25 mouse cellular contexts compared by ENCODE assay signal in genomic region chr5:73304507-73304906, GRCm38 (mm10). TPM values are rescaled to one million over a fixed set of nuclear protein-coding genes. Genes with fewer than 3 reads are reported as not detected.
DNase-seq lines count a peak whose midpoint lies in the region; ATAC-seq and TF ChIP-seq lines count a peak whose summit lies in the region.
"Had no signal": no experiment of that assay in that cellular context is flagged by ENCODE, and none has a peak within 500 bp of the region (broad histone marks: within the 10 kb centered on the region; RNA-seq: fewer than 3 reads in every experiment).

No protein-coding gene starts in this region.

- 76% methylated on average over 12 of the region's 12 CpGs for WGBS in heart, embryonic 16.5 days
- WGBS in heart, embryonic 10.5 days, result 84% methylated on average over 12 of the region's 12 CpGs
- WGBS in heart, adult 2 months, result 72% methylated on average over 12 of the region's 12 CpGs
- 87% methylated on average over 12 of the region's 12 CpGs for WGBS in midbrain, embryonic 11.5 days
- WGBS in midbrain, embryonic 14.5 days, result 91% methylated on average over 12 of the region's 12 CpGs

- no peak for TF ChIP-seq EP300 in heart, adult 2 months (IDR thresholded peaks at IDR 0.05; ENCODE audit: insufficient read depth, low read depth, low read length)

- H3K9ac ChIP-seq in heart, embryonic 16.5 days (ENCODE audit: low read length), result no peak overlapping the region
- H3K9ac ChIP-seq in heart, adult 2 months (ENCODE audit: low read depth, low read length), result no peak overlapping the region
- no peak overlapping the region for H3K9ac ChIP-seq in midbrain, embryonic 11.5 days (ENCODE audit: low read length)
- no peak overlapping the region for H3K9ac ChIP-seq in midbrain, embryonic 14.5 days (replicated peaks; ENCODE audit: low read length)
- H3K9ac ChIP-seq: embryonic facial prominence, embryonic 12.5 days; forebrain, embryonic 13.5 days had no signal

- no peaks in the 10 kb centered on the region for H3K27me3 ChIP-seq in heart, embryonic 16.5 days (ENCODE audit: control insufficient read depth, insufficient read depth, low read length)
- H3K27me3 ChIP-seq in heart, embryonic 10.5 days (ENCODE audit: insufficient read depth, poor library complexity, severe bottlenecking), result no peaks in the 10 kb centered on the region
- H3K27me3 ChIP-seq in heart, adult 2 months (ENCODE audit: control insufficient read depth, insufficient read depth, low read length), result no peaks in the 10 kb centered on the region
- H3K27me3 ChIP-seq in midbrain, embryonic 11.5 days (ENCODE audit: control insufficient read depth, insufficient read depth, low read length), result no peaks in the 10 kb centered on the region
- no peaks in the 10 kb centered on the region for H3K27me3 ChIP-seq in midbrain, embryonic 14.5 days (ENCODE audit: control insufficient read depth, insufficient read depth, low read length)
- H3K27me3 ChIP-seq: CH12.LX; embryonic facial prominence, embryonic 12.5 days; forebrain, embryonic 13.5 days; Patski had no signal

- H3K4me1 ChIP-seq in heart, embryonic 16.5 days (ENCODE audit: control insufficient read depth, insufficient read depth, low read length), result no peaks in the 10 kb centered on the region
- H3K4me1 ChIP-seq in heart, embryonic 10.5 days, result no peaks in the 10 kb centered on the region
- no peaks in the 10 kb centered on the region for H3K4me1 ChIP-seq in heart, adult 2 months (ENCODE audit: control insufficient read depth, insufficient read depth, low read length)
- no peaks in the 10 kb centered on the region for H3K4me1 ChIP-seq in midbrain, embryonic 11.5 days (ENCODE audit: control insufficient read depth, insufficient read depth, low read length)
- H3K4me1 ChIP-seq in midbrain, embryonic 14.5 days (ENCODE audit: control insufficient read depth, insufficient read depth, low read length), result no peaks in the 10 kb centered on the region
- H3K4me1 ChIP-seq: embryonic facial prominence, embryonic 10.5 days; embryonic facial prominence, embryonic 12.5 days; forebrain, embryonic 13.5 days had no signal

- no peaks in the 10 kb centered on the region for H3K9me3 ChIP-seq in heart, embryonic 16.5 days (replicated peaks; ENCODE audit: control insufficient read depth, low read length)
- H3K9me3 ChIP-seq in heart, embryonic 10.5 days, result no peaks in the 10 kb centered on the region
- no peaks in the 10 kb centered on the region for H3K9me3 ChIP-seq in midbrain, embryonic 11.5 days (ENCODE audit: control insufficient read depth, low read length)
- no peaks in the 10 kb centered on the region for H3K9me3 ChIP-seq in midbrain, embryonic 14.5 days (ENCODE audit: control insufficient read depth, low read length)
- H3K9me3 ChIP-seq: embryonic facial prominence, embryonic 10.5 days; embryonic facial prominence, embryonic 12.5 days; forebrain, embryonic 13.5 days; G1E had no signal

- H3K79me2 ChIP-seq in heart, adult 2 months (replicated peaks; ENCODE audit: control insufficient read depth, insufficient read depth, low read length), result peaks cover 6% of the 10 kb centered on the region

- intact Hi-C loops in heart, postnatal 36 days (cut with DNase I), result no loop called here
- intact Hi-C loops in heart, adult 2 months (cut with DNase I), result no loop called here

- ATAC-seq in heart, embryonic 16.5 days (replicated peaks; ENCODE audit: extremely low read depth, insufficient read depth, low FRiP score), result peak; percentile 23; the same call in 1 of the 2 replicates
- no peak for ATAC-seq in midbrain, embryonic 11.5 days (ENCODE audit: low FRiP score)
- ATAC-seq in midbrain, embryonic 14.5 days (ENCODE audit: low FRiP score, low TSS enrichment), result no peak
- ATAC-seq: activated CD4-positive, CD25-positive, alpha-beta regulatory T cell, adult 4 months; CD4-positive, CD25-positive, alpha-beta regulatory T cell, adult 4 months; forebrain, embryonic 13.5 days; Patski had no signal

- H3K4me2 ChIP-seq in heart, embryonic 16.5 days (ENCODE audit: low read depth, low read length), result no peak overlapping the region
- H3K4me2 ChIP-seq in midbrain, embryonic 11.5 days, result no peak overlapping the region
- no peak overlapping the region for H3K4me2 ChIP-seq in midbrain, embryonic 14.5 days (ENCODE audit: low read length)
- H3K4me2 ChIP-seq: embryonic facial prominence, embryonic 12.5 days; forebrain, embryonic 13.5 days had no signal

- TF ChIP-seq CTCF in heart, adult 2 months (IDR thresholded peaks at IDR 0.05), result no peak

- peaks cover 54% of the 10 kb centered on the region for H3K36me3 ChIP-seq in heart, embryonic 16.5 days (ENCODE audit: control insufficient read depth, insufficient read depth)
- peaks cover 87% of the 10 kb centered on the region for H3K36me3 ChIP-seq in heart, embryonic 10.5 days
- H3K36me3 ChIP-seq in heart, adult 2 months (ENCODE audit: control insufficient read depth, insufficient read depth, low read length), result peaks cover 25% of the 10 kb centered on the region
- peaks cover 24% of the 10 kb centered on the region for H3K36me3 ChIP-seq in midbrain, embryonic 11.5 days (ENCODE audit: control insufficient read depth, insufficient read depth, low read length)
- H3K36me3 ChIP-seq in midbrain, embryonic 14.5 days (ENCODE audit: control insufficient read depth, insufficient read depth, low read length), result peaks cover 84% of the 10 kb centered on the region

- no peak overlapping the region for H3K4me3 ChIP-seq in heart, embryonic 16.5 days (ENCODE audit: low read length)
- H3K4me3 ChIP-seq in heart, embryonic 10.5 days, result no peak overlapping the region
- H3K4me3 ChIP-seq in heart, adult 2 months, result no peak overlapping the region
- H3K4me3 ChIP-seq in midbrain, embryonic 11.5 days (ENCODE audit: low read depth, low read length), result no peak overlapping the region
- no peak overlapping the region for H3K4me3 ChIP-seq in midbrain, embryonic 14.5 days (replicated peaks; ENCODE audit: low read depth, low read length)
- H3K4me3 ChIP-seq: embryonic facial prominence, embryonic 10.5 days; embryonic facial prominence, embryonic 12.5 days; forebrain, embryonic 13.5 days had no signal

- H3K27ac ChIP-seq in heart, embryonic 16.5 days (ENCODE audit: low read length), result no peak overlapping the region
- no peak overlapping the region for H3K27ac ChIP-seq in heart, embryonic 10.5 days
- no peak overlapping the region for H3K27ac ChIP-seq in heart, adult 2 months
- H3K27ac ChIP-seq in midbrain, embryonic 11.5 days (ENCODE audit: low read depth, low read length), result no peak overlapping the region
- H3K27ac ChIP-seq in midbrain, embryonic 14.5 days (replicated peaks; ENCODE audit: low read depth, low read length), result no peak overlapping the region
- H3K27ac ChIP-seq: embryonic facial prominence, embryonic 10.5 days; embryonic facial prominence, embryonic 12.5 days; forebrain, embryonic 13.5 days had no signal

- DNase-seq in heart, adult 11 months, result peak; percentile 48
- DNase-seq in heart, postnatal 36 days, result no peak
- no peak for DNase-seq in heart, embryonic 10.5 days (ENCODE audit: low spot score)
- DNase-seq in heart, postnatal 4 days, result peak; percentile 10
- DNase-seq in heart, adult 2 months, result no peak
- peak; percentile 77 for DNase-seq in midbrain, embryonic 11.5 days (ENCODE audit: low spot score, missing footprints)
- no peak for DNase-seq in midbrain, embryonic 14.5 days
- DNase-seq: adrenal gland, adult 8-10 months; adrenal gland, postnatal 14 days; adrenal gland, postnatal 36 days; B cell, adult 2 months; cerebellum, adult 11-12 months; cerebellum, adult 2 months; cerebellum, adult 9-10 months; cerebellum, postnatal 10 days; cerebellum, postnatal 25 days had no signal

- TF ChIP-seq POLR2A in heart, adult 2 months (IDR thresholded peaks at IDR 0.05; ENCODE audit: insufficient read depth, low read depth, low read length), result no peak

RNA-seq across cellular contexts. Expression of gene Ociad1, which starts 11.9 kb away (rescaled TPM):
- 100 to 1,000 TPM; 241 to 249 TPM for total RNA-seq in heart, postnatal 36 days (2021)
- polyA plus RNA-seq in heart, embryonic 16.5 days (2015; fragmentation: Nextera tagmentation; extraction: Ambion mirVana), result 283 and 317 TPM in 2 replicates
- 169 and 198 TPM in 2 replicates for polyA plus RNA-seq in heart, embryonic 10.5 days (2016; fragmentation: Nextera tagmentation; extraction: Ambion mirVana)
- total RNA-seq in heart, postnatal 4 days (2021), result 100 to 1,000 TPM; 261 to 264 TPM
- total RNA-seq in heart, adult 2 months (2021), result 100 to 1,000 TPM; 232 to 249 TPM
- 83.4 and 133 TPM in 2 replicates for polyA plus RNA-seq in heart, adult 2 months (2012; rRNA removed)
- 159 and 168 TPM in 2 replicates for polyA plus RNA-seq in midbrain, embryonic 11.5 days (2014; fragmentation: Nextera tagmentation; extraction: Ambion mirVana)
- polyA plus RNA-seq in midbrain, embryonic 14.5 days (2014; fragmentation: Nextera tagmentation; extraction: Ambion mirVana), result 207 and 269 TPM in 2 replicates

RNA-seq across cellular contexts. Expression of gene Ociad2, which starts 36.3 kb away (rescaled TPM):
- total RNA-seq in heart, postnatal 36 days (2021), result 1 to 10 TPM; 5.8 to 7.3 TPM
- polyA plus RNA-seq in heart, embryonic 16.5 days (2015; fragmentation: Nextera tagmentation; extraction: Ambion mirVana), result 18.6 and 19.0 TPM in 2 replicates
- 21.0 and 23.1 TPM in 2 replicates for polyA plus RNA-seq in heart, embryonic 10.5 days (2016; fragmentation: Nextera tagmentation; extraction: Ambion mirVana)
- 10 to 100 TPM in 1 of 2 experiments, 1 to 10 TPM in 1; 9.6 to 12.1 TPM for total RNA-seq in heart, postnatal 4 days (2021)
- 10 to 100 TPM in 1 of 2 experiments, 1 to 10 TPM in 1; 9.0 to 10.5 TPM for total RNA-seq in heart, adult 2 months (2021)
- polyA plus RNA-seq in heart, adult 2 months (2012; rRNA removed), result 1.6 and 4.8 TPM in 2 replicates
- polyA plus RNA-seq in midbrain, embryonic 11.5 days (2014; fragmentation: Nextera tagmentation; extraction: Ambion mirVana), result 13.5 and 15.5 TPM in 2 replicates
- 18.3 and 19.4 TPM in 2 replicates for polyA plus RNA-seq in midbrain, embryonic 14.5 days (2014; fragmentation: Nextera tagmentation; extraction: Ambion mirVana)
- polyA plus RNA-seq: G1E had no signal

RNA-seq across cellular contexts. Expression of gene Fryl, which starts 48.1 kb away (rescaled TPM):
- total RNA-seq in heart, postnatal 36 days (2021), result 10 to 100 TPM; 37.6 to 45.2 TPM
- 25.5 and 26.4 TPM in 2 replicates for polyA plus RNA-seq in heart, embryonic 16.5 days (2015; fragmentation: Nextera tagmentation; extraction: Ambion mirVana)
- polyA plus RNA-seq in heart, embryonic 10.5 days (2016; fragmentation: Nextera tagmentation; extraction: Ambion mirVana), result 27.7 and 32.6 TPM in 2 replicates
- 10 to 100 TPM; 57.0 to 57.9 TPM for total RNA-seq in heart, postnatal 4 days (2021)
- total RNA-seq in heart, adult 2 months (2021), result 10 to 100 TPM; 32.9 to 40.7 TPM
- polyA plus RNA-seq in heart, adult 2 months (2012; rRNA removed), result 25.9 and 27.4 TPM in 2 replicates
- 39.0 and 42.5 TPM in 2 replicates for polyA plus RNA-seq in midbrain, embryonic 11.5 days (2014; fragmentation: Nextera tagmentation; extraction: Ambion mirVana)
- 45.3 and 48.5 TPM in 2 replicates for polyA plus RNA-seq in midbrain, embryonic 14.5 days (2014; fragmentation: Nextera tagmentation; extraction: Ambion mirVana)

Comparison
In these comparisons a context has a peak if more than half of its experiments do, and no peak if none do; other contexts are left out.
1. DNase-seq: peak in heart, adult 11 months (single experiment), heart, postnatal 4 days (single experiment) and midbrain, embryonic 11.5 days (single experiment); none in heart, postnatal 36 days (0 of 2), heart, embryonic 10.5 days (single experiment), heart, adult 2 months (0 of 2) and midbrain, embryonic 14.5 days (single experiment).